Mouse (Mus musculus): Measurements from ENCODE around the gene Olfr996.
"Not testable (repeated sequence)": the region's sequence is repeated elsewhere in the genome, so short reads cannot be mapped to it uniquely, and the experiment has no call there.

The Olfr996 gene

DNA sequence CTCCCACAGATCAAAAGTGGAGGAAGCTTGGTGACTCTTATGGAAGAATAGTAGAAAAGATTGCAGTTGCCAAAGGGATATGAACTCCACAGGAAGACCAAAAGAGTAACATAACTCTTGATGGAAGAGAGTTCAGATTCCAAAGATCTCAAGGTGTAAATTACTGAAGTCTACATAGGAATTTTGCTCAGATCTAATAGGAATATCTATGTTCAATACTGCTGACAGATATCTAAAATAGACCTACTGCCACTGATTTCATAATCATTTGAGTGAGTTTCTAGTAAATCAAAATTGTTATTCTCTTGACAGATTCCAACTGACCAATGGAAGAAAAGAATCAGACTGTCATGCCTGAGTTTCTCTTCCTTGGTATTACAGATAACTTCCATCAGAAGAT is at the start of gene Olfr996:
Gene Olfr996, plus strand, starts transcription at position 301 of the 400 bp plus-strand sequence.
- in situ Hi-C loops (cut with MboI, MseI) = no loop called here

DNA sequence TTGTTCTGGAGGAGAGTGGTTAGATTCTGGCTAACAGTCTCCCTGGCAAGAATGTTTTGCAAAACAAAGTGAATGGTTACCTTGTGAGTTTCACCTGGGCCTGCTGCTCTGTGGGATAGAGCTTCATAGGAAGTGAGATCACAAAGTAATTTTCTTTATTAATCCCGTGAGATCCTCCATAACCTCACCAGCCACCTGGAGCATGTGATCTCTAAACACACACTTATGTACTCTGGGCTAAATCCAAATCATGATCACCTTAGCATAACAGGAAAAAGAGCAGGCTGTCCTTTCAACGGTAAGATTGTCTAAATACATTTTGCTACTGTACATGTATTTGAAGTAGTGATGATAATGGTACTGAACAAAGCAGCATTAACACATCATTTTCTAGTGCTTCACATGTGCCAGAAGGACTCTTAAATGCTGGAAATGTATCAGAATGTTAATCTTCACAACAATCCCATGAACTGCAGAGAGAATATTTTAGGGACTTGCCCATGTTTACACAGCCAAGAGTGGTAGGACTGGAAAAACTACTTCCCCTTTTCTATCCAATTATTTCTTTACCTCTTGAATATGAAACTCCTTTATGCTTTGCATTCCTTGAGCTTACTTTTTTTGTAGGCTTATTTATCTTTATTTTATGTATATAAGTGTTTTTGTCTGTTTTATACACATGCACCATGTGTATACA is 46.8 kb upstream of the Olfr996 start:
- in situ Hi-C loops (cut with MboI, MseI) = no loop called here

DNA sequence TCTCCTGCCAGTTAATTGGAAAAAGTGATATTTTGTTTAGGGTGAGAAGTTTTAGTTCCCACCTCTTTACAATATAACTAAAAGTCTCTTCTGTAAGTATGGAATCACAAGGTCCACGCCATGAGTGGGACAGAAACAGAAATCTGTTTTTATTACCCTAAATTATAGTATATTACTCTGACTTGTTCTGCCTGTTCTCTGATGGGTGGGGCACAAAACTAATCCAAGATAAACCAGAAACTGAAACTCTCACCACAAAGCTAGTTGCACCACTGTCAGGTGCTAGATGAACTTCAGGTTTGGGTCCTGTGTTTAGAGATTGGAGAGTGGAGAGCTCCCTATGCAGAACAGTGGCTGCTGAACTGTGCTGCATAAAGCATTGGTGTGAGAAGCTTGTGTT is 45.1 kb upstream of the Olfr996 start:
- in situ Hi-C loops (cut with MboI, MseI) = no loop called here

DNA sequence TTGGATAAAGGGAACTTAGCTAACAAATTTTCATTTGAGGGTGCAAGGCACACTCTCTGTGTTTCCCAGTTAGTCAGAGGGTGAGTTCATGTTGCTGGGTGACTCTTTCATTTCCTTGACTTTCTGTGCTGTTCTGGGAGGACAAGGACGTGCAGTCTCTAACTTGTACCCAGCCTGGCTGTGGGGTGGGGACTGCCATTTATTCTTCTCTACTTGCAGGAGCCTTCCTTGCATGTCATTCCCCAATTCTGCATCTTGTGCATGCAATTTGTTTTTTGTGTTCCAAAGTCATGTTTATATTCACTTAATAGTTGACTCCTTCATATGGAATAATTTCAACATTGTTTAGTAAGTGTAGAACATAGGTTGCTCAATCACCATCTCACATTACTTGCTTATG is 24.2 kb upstream of the Olfr996 start:
- in situ Hi-C loops (cut with MboI, MseI) = no loop called here

DNA sequence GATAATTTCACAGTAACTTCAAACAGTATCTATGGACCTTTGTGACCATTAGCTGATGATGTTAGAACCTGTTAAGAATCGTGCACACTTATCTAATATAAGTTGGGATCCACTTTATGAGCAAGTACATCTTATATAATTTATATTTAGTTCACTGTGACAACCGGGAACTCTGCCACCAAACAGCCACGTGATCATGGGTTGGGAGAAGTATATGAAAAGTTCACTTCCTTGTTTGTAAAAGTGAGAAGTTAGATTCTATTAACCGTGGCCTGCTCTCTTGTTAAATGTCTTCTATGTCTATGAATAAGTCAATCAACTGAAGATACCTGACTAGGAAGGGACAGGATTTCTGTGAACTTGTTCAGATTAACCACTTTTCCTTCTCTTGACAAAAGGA is 18.8 kb upstream of the Olfr996 start:
- in situ Hi-C loops (cut with MboI, MseI) = loop anchor here (5.0 to 10.0 kb wide), 2 partner anchors 315 to 438 kb away; no protein-coding TSS in a partner anchor

DNA sequence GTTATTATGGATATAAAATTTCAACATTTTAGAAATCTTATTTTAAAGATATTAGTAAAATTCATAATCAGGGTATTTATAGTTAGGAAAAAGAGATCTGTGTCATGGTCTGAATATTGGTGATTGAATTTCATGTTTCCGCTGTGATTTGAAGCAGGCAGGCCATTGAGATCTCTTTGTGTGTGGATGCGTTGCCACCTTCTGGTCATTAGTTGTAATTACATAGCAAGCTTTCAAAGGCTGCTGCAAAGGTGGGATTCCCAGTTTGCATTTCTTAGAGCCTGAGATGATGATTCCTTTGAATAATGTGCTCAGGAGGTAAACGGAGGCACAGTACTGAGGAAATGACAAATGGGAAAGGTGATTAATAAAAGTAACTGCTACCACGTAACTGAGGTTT is 17.8 kb upstream of the Olfr996 start:
- in situ Hi-C loops (cut with MboI, MseI) = loop anchor here (5.0 to 10.0 kb wide), 2 partner anchors 316 to 439 kb away; no protein-coding TSS in a partner anchor

DNA sequence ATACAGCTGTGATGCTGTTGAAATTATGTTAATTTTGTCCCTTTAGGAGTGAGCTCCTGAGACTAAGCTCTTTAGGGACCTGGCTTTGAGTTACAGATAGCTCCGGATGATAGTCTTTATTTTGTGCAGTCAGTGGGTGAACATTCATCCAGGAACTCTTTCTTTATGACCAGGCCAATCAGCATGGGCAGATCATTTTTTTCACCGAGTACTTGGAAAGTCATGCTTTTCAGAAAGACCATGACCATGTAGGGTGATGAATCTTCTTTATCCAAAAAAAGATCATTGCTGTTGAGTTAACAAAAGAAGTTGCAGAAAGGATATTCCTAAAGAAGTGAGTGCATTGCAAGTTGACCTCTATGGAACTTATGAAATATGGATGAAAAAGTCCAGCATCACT is 9.6 kb downstream of the Olfr996 start, which contains the start of gene Olfr998:
Gene Olfr998, plus strand, starts transcription at position 301 of the 400 bp plus-strand sequence.
- in situ Hi-C loops (cut with MboI, MseI) = not testable (repeated sequence)

DNA sequence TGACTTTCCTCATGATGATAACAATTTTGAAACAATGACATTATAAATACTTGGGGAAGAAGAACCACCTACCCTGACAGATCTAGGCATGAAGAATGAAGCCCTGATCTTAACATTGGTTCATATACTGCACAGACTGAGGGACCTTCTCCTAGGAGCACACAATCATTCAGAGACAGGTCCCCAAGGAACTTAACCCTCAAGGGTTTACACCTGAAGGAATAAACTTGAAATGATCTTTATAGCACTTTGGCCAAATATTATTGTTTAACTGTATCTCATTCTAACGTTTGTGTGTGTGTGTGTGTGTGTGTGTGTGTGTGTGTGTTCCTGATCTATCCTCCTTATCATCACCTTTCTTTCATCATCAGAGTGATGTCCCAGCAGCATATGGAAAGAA is 32.8 kb downstream of the Olfr996 start, which contains the start of gene Olfr1000:
Gene Olfr1000, minus strand, starts transcription at position 101 of the 400 bp plus-strand sequence.
- in situ Hi-C loops (cut with MboI, MseI) = no loop called here
